Mouse (Mus musculus): ENCODE data around the gene Morc3.

DNA sequence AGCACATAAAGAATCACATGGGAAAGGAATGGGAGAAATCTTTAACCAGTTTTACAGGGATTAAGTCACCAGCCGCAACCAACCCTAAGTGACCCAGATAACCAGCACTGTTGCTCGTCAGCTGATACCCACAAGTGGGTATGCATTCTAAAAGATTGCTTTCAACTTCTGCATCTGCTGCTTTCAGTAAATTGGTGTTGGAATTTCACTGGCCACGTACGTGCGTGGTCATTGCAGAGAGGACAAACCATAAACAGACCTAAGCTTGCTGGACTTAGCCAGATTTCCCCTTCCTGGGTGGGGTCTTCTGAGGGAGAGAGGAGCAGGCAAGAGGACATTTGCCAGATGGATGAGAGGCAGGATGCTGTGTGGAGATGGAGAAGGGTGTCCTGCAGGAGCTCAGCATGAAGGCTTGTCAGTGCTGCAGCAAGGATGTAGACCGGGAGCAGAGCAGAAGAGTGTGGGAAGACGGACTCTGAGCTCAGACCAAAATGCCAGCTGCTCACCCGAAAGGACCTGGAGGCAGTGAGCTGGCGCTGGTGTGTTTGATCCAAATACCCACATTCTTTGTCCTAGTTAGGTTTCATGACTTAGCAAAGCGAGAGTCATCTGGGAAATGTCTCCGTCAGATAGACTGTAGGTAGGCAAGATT is 34.0 kb upstream of the Morc3 start:
- TF ChIP-seq CTCF (IDR thresholded peaks at IDR 0.05; ENCODE audit: low read depth) (no peak), EP300 (IDR thresholded peaks at IDR 0.05; ENCODE audit: low read depth) (no peak)

All from liver, embryonic 14.5 days (tissue).